Mouse (Mus musculus): ENCODE measurements at regions not wholly inside any gene's neighbourhood (a gene's known extent, or its start where the extent isn't known, plus 50 kb on each side); places are given as distances from the start of the nearest gene placed in this dataset.

GRCm38 (mm10) chr14:14596057-14596809 lies 105.8 kb upstream of the Slc4a7 start:
- DNase-seq (ENCODE audit: low read depth, low spot score), result no peak

GRCm38 (mm10) chr14:14599586-14599985 lies 102.5 kb upstream of the Slc4a7 start:
- DNase-seq (ENCODE audit: low read depth, low spot score), result no peak

GRCm38 (mm10) chr14:14599990-14600389 lies 102.1 kb upstream of the Slc4a7 start:
- no peak for DNase-seq (ENCODE audit: low read depth, low spot score)

- DNase-seq (ENCODE audit: low read depth, low spot score), result no peak
Measured at GRCm38 (mm10) chr14:14603439-14603838, 98.6 kb upstream of the Slc4a7 start.

GRCm38 (mm10) chr14:14607074-14607473 lies 95.0 kb upstream of the Slc4a7 start:
- no peak for DNase-seq (ENCODE audit: low read depth, low spot score)

GRCm38 (mm10) chr14:14612245-14612644 lies 89.8 kb upstream of the Slc4a7 start:
- DNase-seq (ENCODE audit: low read depth, low spot score), result no peak

- no peak for DNase-seq (ENCODE audit: low read depth, low spot score)
Measured at GRCm38 (mm10) chr14:14620316-14620715, 81.8 kb upstream of the Slc4a7 start.

GRCm38 (mm10) chr14:14628673-14629072 lies 73.4 kb upstream of the Slc4a7 start:
- DNase-seq (ENCODE audit: low read depth, low spot score), result no peak

- no peak for DNase-seq (ENCODE audit: low read depth, low spot score)
Measured at GRCm38 (mm10) chr14:14631750-14632149, 70.3 kb upstream of the Slc4a7 start.

GRCm38 (mm10) chr14:14632471-14632870 lies 69.6 kb upstream of the Slc4a7 start:
- no peak for DNase-seq (ENCODE audit: low read depth, low spot score)

GRCm38 (mm10) chr14:14632951-14633931 lies 68.8 kb upstream of the Slc4a7 start:
- DNase-seq (ENCODE audit: low read depth, low spot score), result no peak

- DNase-seq (ENCODE audit: low read depth, low spot score), result no peak
Measured at GRCm38 (mm10) chr14:14634021-14634420, 68.1 kb upstream of the Slc4a7 start.

- no peak for DNase-seq (ENCODE audit: low read depth, low spot score)
Measured at GRCm38 (mm10) chr14:14639102-14640015, 62.7 kb upstream of the Slc4a7 start.

- no peak for DNase-seq (ENCODE audit: low read depth, low spot score)
Measured at GRCm38 (mm10) chr14:14640023-14640441, 62.0 kb upstream of the Slc4a7 start.

- no peak for DNase-seq (ENCODE audit: low read depth, low spot score)
Measured at GRCm38 (mm10) chr14:14640557-14640956, 61.5 kb upstream of the Slc4a7 start.

- DNase-seq (ENCODE audit: low read depth, low spot score), result no peak
Measured at GRCm38 (mm10) chr14:14643533-14643932, 58.5 kb upstream of the Slc4a7 start.

GRCm38 (mm10) chr14:14645084-14645483 lies 57.0 kb upstream of the Slc4a7 start:
- DNase-seq (ENCODE audit: low read depth, low spot score), result no peak

Measured in brain, embryonic 18.5 days (tissue).